Mouse (Mus musculus) heart, embryonic 14.5 days (tissue): ENCODE results near the gene Marc1. TPM values are rescaled to one million over a fixed set of nuclear protein-coding genes. Genes with fewer than 3 reads are reported as not detected.

Experiments used
- ATAC-seq: fragments of 200-750 bp; cut with Nextera tagmentation; 2 replicates; pipeline ENCODE4 v1.8.0; 2017; ENCODE audit warnings: low read depth, moderate TSS enrichment; ENCODE audit not compliant: insufficient number of reproducible peaks, insufficient read depth, low FRiP score
- H3K27ac ChIP-seq, 2 experiments: fragments of 200-500 bp in 1 of 2; fragments of 300-500 bp in 1 of 2; sonication (generic) in 1 of 2; replicated peaks in 1 of 2; 2 replicates each; pipeline ENCODE4 v1.5.1; 2012 to 2014; ENCODE audit warnings: low read depth in 2 of 2, low read length in 2 of 2, control low read depth in 1 of 2, mild to moderate bottlenecking in 1 of 2, mixed read lengths in 1 of 2; ENCODE audit not compliant: control insufficient read depth in 1 of 2, insufficient read depth in 1 of 2
- H3K27me3 ChIP-seq: fragments of 300-500 bp; sonication (generic); 2 replicates; pipeline ENCODE4 v1.6.1; 2014; ENCODE audit warnings: mild to moderate bottlenecking, low read length, control low read depth; ENCODE audit not compliant: control insufficient read depth, insufficient read depth
- H3K36me3 ChIP-seq: fragments of 300-500 bp; sonication (generic); 2 replicates; pipeline ENCODE4 v1.6.1; 2014; ENCODE audit warnings: mild to moderate bottlenecking, control low read depth, low read length, mixed read lengths; ENCODE audit not compliant: control insufficient read depth, insufficient read depth
- H3K4me1 ChIP-seq, 2 experiments: fragments of 200-500 bp in 1 of 2; fragments of 300-500 bp in 1 of 2; sonication (generic) in 1 of 2; 2 replicates each; pipeline ENCODE4 v1.6.1; 2012 to 2014; ENCODE audit warnings: low read length in 2 of 2, control low read depth in 1 of 2, mixed read lengths in 1 of 2; ENCODE audit not compliant: control insufficient read depth in 2 of 2, insufficient read depth in 2 of 2
- H3K4me2 ChIP-seq: fragments of 300-500 bp; sonication (generic); 2 replicates; pipeline ENCODE4 v1.6.1; 2014; ENCODE audit warnings: mild to moderate bottlenecking, low read length
- H3K4me3 ChIP-seq, 2 experiments: fragments of 200-500 bp in 1 of 2; fragments of 300-500 bp in 1 of 2; sonication (generic) in 1 of 2; 2 replicates each; pipeline ENCODE4 v1.5.1; 2012 to 2014; ENCODE audit warnings: low read length in 2 of 2, mild to moderate bottlenecking in 2 of 2, control low read depth in 1 of 2, low read depth in 1 of 2, moderate library complexity in 1 of 2; ENCODE audit not compliant: control insufficient read depth in 1 of 2, insufficient read depth in 1 of 2
- H3K9ac ChIP-seq: fragments of 300-500 bp; sonication (generic); 2 replicates; pipeline ENCODE4 v1.6.1; 2014; ENCODE audit warnings: mild to moderate bottlenecking, low read length
- H3K9me3 ChIP-seq: fragments of 300-500 bp; sonication (generic); 2 replicates; pipeline ENCODE4 v1.6.1; 2016; ENCODE audit warnings: low read length, control low read depth; ENCODE audit not compliant: control insufficient read depth
- WGBS: fragments of 180-500 bp; shearing (Covaris S2); extraction: QIAGEN DNeasy Blood & Tissue Kit; methylation state at CpG from one replicate; pipeline ENCODE4 v1.1.7; 2014; 5-methylcytosine and 5-hydroxymethylcytosine counted together
- polyA plus RNA-seq: library from polyadenylated mRNA; unstranded; fragments of >200 nt; fragmentation: Nextera tagmentation; extraction: Ambion mirVana; gene quantifications from 2 replicates; pipeline ENCODE4 v1.2.1, GENCODE M21; 2014

The Marc1 gene
- polyA plus RNA-seq, result not detected in 2 replicates

GRCm38 (mm10) chr1:184810780-184811575 is at the start of gene Marc1:
Gene Marc1 (minus strand): TSS chr1:184811313.
- Histone ChIP-seq H3K9me3 (no peaks in the 10 kb centered on the region), H3K27ac (no peak within 1 kb of the TSS), H3K27me3 (peaks cover 30% of the 10 kb centered on the region), H3K4me1 (peaks cover 4 to 8% of the 10 kb centered on the region in 2 experiments; a peak in 3 of 4 replicates), H3K36me3 (peaks cover 23% of the 10 kb centered on the region), H3K4me2 (peak within 1 kb of the TSS; percentile 69), H3K4me3 (peak within 1 kb of the TSS; percentile 23 to 31), H3K9ac (peak within 1 kb of the TSS; percentile 34; the same call in 1 of the 2 replicates)
- no peak for ATAC-seq
- 9% methylated on average over 52 of the region's 52 CpGs for WGBS

GRCm38 (mm10) chr1:184860276-184860675 is 49.2 kb upstream of the Marc1 start:
- no peak overlapping the region for H3K4me3 ChIP-seq
- no peaks in the 10 kb centered on the region for H3K36me3 ChIP-seq
- H3K9ac ChIP-seq, result no peak overlapping the region
- peak overlapping the region in 1 of 2 experiments; percentile 28; a peak in 1 of 4 replicates for H3K27ac ChIP-seq
- peak; percentile 32 for ATAC-seq
- no peak overlapping the region for H3K4me2 ChIP-seq
- no peaks in the 10 kb centered on the region for H3K27me3 ChIP-seq
- 36% methylated on average over 3 of the region's 3 CpGs for WGBS
- peaks cover 0 to 2% of the 10 kb centered on the region in 2 experiments; a peak in 2 of 4 replicates for H3K4me1 ChIP-seq
- H3K9me3 ChIP-seq, result no peaks in the 10 kb centered on the region

GRCm38 (mm10) chr1:184858253-184858652 is 47.1 kb upstream of the Marc1 start:
- no peak overlapping the region for H3K27ac ChIP-seq

DNA sequence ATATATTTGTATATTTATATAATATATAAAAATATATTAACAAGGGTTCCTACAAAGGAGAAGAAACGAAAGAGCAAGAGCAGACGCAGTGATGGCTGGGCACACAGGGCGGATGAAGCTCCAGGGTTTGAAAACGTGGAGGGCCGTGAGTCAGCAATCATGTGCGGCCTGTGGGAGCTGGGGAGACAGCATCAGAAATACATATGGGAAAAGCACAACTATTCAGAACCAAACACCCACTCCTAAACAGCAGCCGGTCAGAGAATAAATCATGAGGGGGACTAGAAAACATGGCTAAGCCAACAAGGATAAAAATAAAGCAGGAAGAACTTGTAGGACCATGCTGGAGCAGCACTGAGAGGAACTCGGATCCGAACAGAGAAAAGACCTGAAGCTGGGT is 46.1 kb upstream of the Marc1 start:
- H3K4me2 ChIP-seq, result no peak overlapping the region
- no peak overlapping the region for H3K9ac ChIP-seq
- H3K27ac ChIP-seq, result no peak overlapping the region
- WGBS, result 80% methylated on average over 9 of the region's 9 CpGs
- no peak overlapping the region for H3K4me3 ChIP-seq
- H3K36me3 ChIP-seq, result no peaks in the 10 kb centered on the region
- H3K4me1 ChIP-seq, result peaks cover 5 to 6% of the 10 kb centered on the region in 2 experiments
- no peaks in the 10 kb centered on the region for H3K9me3 ChIP-seq
- no peak for ATAC-seq
- H3K27me3 ChIP-seq, result no peaks in the 10 kb centered on the region

More at GRCm38 (mm10) chr1:184858253-184858652, 47.1 kb upstream of the Marc1 start:
- H3K9me3 ChIP-seq, result no peaks in the 10 kb centered on the region
- H3K27me3 ChIP-seq, result no peaks in the 10 kb centered on the region
- H3K4me2 ChIP-seq, result no peak overlapping the region
- no peak overlapping the region for H3K4me3 ChIP-seq
- no peak overlapping the region for H3K9ac ChIP-seq
- H3K4me1 ChIP-seq, result peaks cover 0 to 3% of the 10 kb centered on the region in 2 experiments; a peak in 3 of 4 replicates
- no peaks in the 10 kb centered on the region for H3K36me3 ChIP-seq
- WGBS, result 92% methylated on average over 1 of the region's 1 CpGs
- ATAC-seq, result no peak

DNA sequence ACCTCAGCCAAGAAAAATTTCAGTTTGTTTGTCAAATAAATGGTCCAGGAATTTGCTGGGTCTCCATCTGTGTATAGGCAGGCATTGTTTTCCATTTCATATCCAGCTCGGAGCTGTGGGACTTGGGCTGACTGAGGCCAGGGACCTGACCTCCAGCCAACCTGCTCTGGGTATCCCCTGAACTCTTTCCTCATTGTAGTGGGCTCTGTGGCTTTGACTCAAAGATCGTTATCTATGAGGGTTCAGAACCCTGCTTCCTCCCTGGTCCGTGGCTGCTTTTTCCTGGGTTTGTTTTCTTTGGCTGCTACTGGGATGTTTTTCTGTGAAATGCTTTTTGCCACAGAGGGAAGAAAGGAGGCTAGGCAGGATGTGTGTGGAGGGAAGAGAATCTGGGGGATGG is 42.8 kb upstream of the Marc1 start:
- ATAC-seq, result peak; percentile 48
- H3K4me3 ChIP-seq, result no peak overlapping the region
- H3K4me2 ChIP-seq, result peak overlapping the region; percentile 61; the same call in 1 of the 2 replicates
- H3K36me3 ChIP-seq, result no peaks in the 10 kb centered on the region
- H3K27me3 ChIP-seq, result no peaks in the 10 kb centered on the region
- peaks cover 8 to 11% of the 10 kb centered on the region in 2 experiments for H3K4me1 ChIP-seq
- H3K27ac ChIP-seq, result peak overlapping the region; percentile 78 to 80
- H3K9me3 ChIP-seq, result no peaks in the 10 kb centered on the region
- 60% methylated on average over 3 of the region's 3 CpGs for WGBS
- H3K9ac ChIP-seq, result no peak overlapping the region

DNA sequence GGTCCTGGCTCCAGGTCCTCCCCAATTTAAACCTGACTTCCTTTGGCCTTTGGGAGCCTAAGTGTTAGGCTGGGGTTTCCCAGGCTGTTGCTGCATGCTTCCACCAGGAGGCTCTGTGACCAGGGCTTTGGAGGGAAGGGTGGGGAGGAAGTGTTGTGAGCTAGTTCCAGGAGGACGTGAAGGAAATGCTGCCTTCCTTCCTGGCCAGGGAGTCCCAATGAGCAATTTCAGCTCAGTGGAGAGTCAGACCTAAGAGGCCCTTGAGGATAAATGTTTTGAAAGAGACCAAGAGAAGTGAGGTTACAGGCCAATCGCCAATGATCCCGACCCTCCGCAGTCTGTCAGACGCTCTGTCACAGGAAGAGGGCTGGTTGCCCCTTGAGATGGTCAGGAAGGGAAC is 42.2 kb upstream of the Marc1 start:
- H3K9ac ChIP-seq, result peak overlapping the region; percentile 58
- WGBS, result 28% methylated on average over 5 of the region's 5 CpGs
- H3K9me3 ChIP-seq, result no peaks in the 10 kb centered on the region
- peak overlapping the region; percentile 25 to 27 for H3K4me3 ChIP-seq
- H3K4me2 ChIP-seq, result peak overlapping the region; percentile 61
- ATAC-seq, result peak; percentile 55; the same call in 1 of the 2 replicates
- peaks cover 8 to 11% of the 10 kb centered on the region in 2 experiments for H3K4me1 ChIP-seq
- H3K27ac ChIP-seq, result peak overlapping the region; percentile 78 to 80
- no peaks in the 10 kb centered on the region for H3K27me3 ChIP-seq
- no peaks in the 10 kb centered on the region for H3K36me3 ChIP-seq

- peak overlapping the region; percentile 41; the same call in 1 of the 2 replicates for H3K9ac ChIP-seq
- no peaks in the 10 kb centered on the region for H3K9me3 ChIP-seq
- no peaks in the 10 kb centered on the region for H3K27me3 ChIP-seq
- H3K4me3 ChIP-seq, result peak overlapping the region; percentile 10 to 12; a peak in 1 of 4 replicates
- no peaks in the 10 kb centered on the region for H3K36me3 ChIP-seq
- H3K4me2 ChIP-seq, result peak overlapping the region; percentile 55
- H3K27ac ChIP-seq, result peak overlapping the region; percentile 46 to 72
- WGBS, result 14% methylated on average over 31 of the region's 31 CpGs
- H3K4me1 ChIP-seq, result peaks cover 8 to 11% of the 10 kb centered on the region in 2 experiments
- peak; percentile 82 for ATAC-seq
Observed at GRCm38 (mm10) chr1:184851741-184852618, 40.9 kb upstream of the Marc1 start.
